Mouse (Mus musculus): ENCODE measurements around the gene Prkn.

DNA sequence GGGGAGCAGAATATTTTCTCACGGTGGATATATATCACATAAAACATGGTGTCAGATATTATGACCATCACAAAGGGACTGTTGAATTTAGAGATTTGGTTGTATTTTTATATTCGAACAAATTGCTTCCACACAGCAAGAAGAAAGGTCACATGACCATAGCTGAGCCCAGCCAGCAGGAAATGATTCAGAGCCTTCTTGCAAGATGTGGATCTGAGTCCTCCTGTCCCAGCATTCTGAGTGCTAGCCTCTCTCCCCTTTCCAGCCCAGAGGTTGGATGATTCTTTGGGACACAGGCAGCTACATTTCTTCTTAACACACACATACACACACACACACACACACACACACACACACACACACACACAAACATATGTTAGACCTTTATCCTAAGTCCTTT is 1022.2 kb downstream of the Prkn start:
- no peak for TF ChIP-seq CTCF (IDR thresholded peaks at IDR 0.05; ENCODE audit: extremely low read depth, insufficient read length, insufficient replicate concordance, low read depth, low read length)
- TF ChIP-seq POLR2A (IDR thresholded peaks at IDR 0.05; ENCODE audit: low read depth, low read length): no peak

Measured in small intestine, adult 2 months (tissue).